ENCODE assay signal across 9 mouse cellular contexts in the genomic region with DNA sequence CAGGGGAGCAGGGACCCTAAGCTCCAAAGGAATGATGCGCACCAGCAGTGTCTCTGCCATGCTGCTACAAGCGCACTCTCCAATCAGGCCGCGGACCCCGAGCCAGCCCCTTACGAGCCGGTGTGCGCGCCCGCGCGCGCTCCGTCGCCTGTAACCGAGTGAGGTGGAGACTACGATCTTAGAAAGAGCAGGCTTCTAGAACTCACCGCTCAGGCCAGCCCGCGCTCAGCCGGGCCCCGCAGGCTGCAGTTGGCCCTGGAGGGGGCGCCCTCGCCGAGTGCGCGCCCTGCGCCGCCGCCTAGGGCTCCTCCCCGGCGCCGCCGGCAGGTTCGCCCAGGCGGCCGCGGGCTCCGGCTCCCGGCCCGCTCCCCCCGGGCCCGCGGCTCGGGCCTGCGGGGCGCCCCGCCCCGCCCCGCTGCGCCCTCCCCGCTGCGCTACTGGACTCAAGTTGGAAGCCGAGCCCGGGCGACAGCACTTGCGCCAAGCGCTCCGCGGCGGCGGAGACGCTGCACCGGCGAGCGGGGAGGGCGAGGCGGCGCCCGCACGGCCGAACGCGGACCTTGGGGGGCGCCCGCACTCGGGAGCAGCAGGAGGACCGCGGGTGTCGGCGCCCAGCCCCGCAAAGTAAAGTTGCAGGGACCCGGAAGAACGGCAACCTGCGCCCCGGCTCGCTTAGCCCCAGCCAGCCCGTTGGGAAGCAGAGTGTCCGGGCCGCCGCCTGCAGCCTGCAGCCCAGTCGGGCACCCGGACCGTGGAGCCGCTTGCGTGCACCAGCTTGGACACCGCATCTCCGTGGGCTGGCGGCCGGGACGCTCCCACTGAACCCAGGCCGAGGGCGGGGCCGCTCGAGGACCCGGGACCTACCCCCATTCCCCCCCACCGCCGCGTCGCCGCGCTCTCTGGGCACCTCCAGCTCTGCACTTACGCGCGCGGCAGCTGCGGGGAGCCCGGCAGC. TPM values are rescaled to one million over a fixed set of nuclear protein-coding genes. Genes with fewer than 3 reads are reported as not detected.
A peak's percentile ranks its signal among the peaks of the same experiment; 100 is the strongest.
DNase-seq lines count a peak whose midpoint lies in the region; ATAC-seq and TF ChIP-seq lines count a peak whose summit lies in the region.
"Had no signal": no experiment of that assay in that cellular context is flagged by ENCODE, and none has a peak within 500 bp of the region (broad histone marks: within the 10 kb centered on the region; RNA-seq: fewer than 3 reads in every experiment).

No protein-coding gene starts in this region.

- H3K36me3 ChIP-seq in ES-Bruce4 (ENCODE audit: control insufficient read depth, insufficient read depth, low read length, poor library complexity, severe bottlenecking) = no peaks in the 10 kb centered on the region
- no peaks in the 10 kb centered on the region for H3K36me3 ChIP-seq in embryonic facial prominence, embryonic 12.5 days
- H3K36me3 ChIP-seq in hindbrain, embryonic 11.5 days (ENCODE audit: control insufficient read depth, insufficient read depth, low read length) = no peaks in the 10 kb centered on the region
- no peaks in the 10 kb centered on the region for H3K36me3 ChIP-seq in midbrain, embryonic 12.5 days
- H3K36me3 ChIP-seq in stomach, embryonic 15.5 days = no peaks in the 10 kb centered on the region

- TF ChIP-seq CTCF in ES-Bruce4 (IDR thresholded peaks at IDR 0.05; ENCODE audit: low read depth, low read length) = peak; percentile 28

- no peak for TF ChIP-seq EP300 in ES-Bruce4 (IDR thresholded peaks at IDR 0.05; ENCODE audit: insufficient read depth, low read depth, low read length)

- H3K27me3 ChIP-seq in ES-Bruce4 (ENCODE audit: control insufficient read depth, insufficient read depth, low read length, poor library complexity, severe bottlenecking) = peaks cover 8% of the 10 kb centered on the region
- peaks cover 93% of the 10 kb centered on the region for H3K27me3 ChIP-seq in embryonic facial prominence, embryonic 12.5 days
- H3K27me3 ChIP-seq in hindbrain, embryonic 11.5 days (ENCODE audit: control insufficient read depth, insufficient read depth, low read length) = peaks cover 65% of the 10 kb centered on the region
- H3K27me3 ChIP-seq in midbrain, embryonic 12.5 days = peaks cover 88% of the 10 kb centered on the region
- peaks cover 75% of the 10 kb centered on the region for H3K27me3 ChIP-seq in stomach, embryonic 15.5 days (replicated peaks)

- H3K27ac ChIP-seq in ES-Bruce4 (ENCODE audit: insufficient read depth, low read length) = no peak overlapping the region
- no peak overlapping the region for H3K27ac ChIP-seq in embryonic facial prominence, embryonic 12.5 days
- no peak overlapping the region for H3K27ac ChIP-seq in hindbrain, embryonic 11.5 days (ENCODE audit: low read depth, low read length)
- no peak overlapping the region for H3K27ac ChIP-seq in midbrain, embryonic 12.5 days (replicated peaks)
- no peak overlapping the region for H3K27ac ChIP-seq in stomach, embryonic 15.5 days

- peak overlapping the region; percentile 77 for H3K4me3 ChIP-seq in ES-Bruce4 (ENCODE audit: low read depth, low read length)
- peak overlapping the region; percentile 50 for H3K4me3 ChIP-seq in embryonic facial prominence, embryonic 12.5 days
- peak overlapping the region; percentile 47 for H3K4me3 ChIP-seq in hindbrain, embryonic 11.5 days (ENCODE audit: low read depth, low read length)
- H3K4me3 ChIP-seq in midbrain, embryonic 12.5 days = peak overlapping the region; percentile 49
- H3K4me3 ChIP-seq in stomach, embryonic 15.5 days (replicated peaks) = peak overlapping the region; percentile 40

- H3K9ac ChIP-seq in ES-Bruce4 (ENCODE audit: low read depth, poor library complexity, severe bottlenecking) = peak overlapping the region; percentile 82
- peak overlapping the region; percentile 34; the same call in 1 of the 2 replicates for H3K9ac ChIP-seq in embryonic facial prominence, embryonic 12.5 days
- 0 out of 2 replicates have a peak overlapping the region, but pooled peaks have one; percentile 15 for H3K9ac ChIP-seq in hindbrain, embryonic 11.5 days (ENCODE audit: low read depth, low read length)
- H3K9ac ChIP-seq in midbrain, embryonic 12.5 days (replicated peaks) = no peak overlapping the region
- H3K9ac ChIP-seq in stomach, embryonic 15.5 days = no peak overlapping the region

- DNase-seq in adrenal gland, postnatal 10 days = peak; percentile 70
- peak; percentile 74 for DNase-seq in hindbrain, embryonic 11.5 days (ENCODE audit: low spot score)
- peak; percentile 64 for DNase-seq in layer of hippocampus, postnatal 25 days (ENCODE audit: extremely low spot score in 1 of 2, low spot score in 1 of 2)
- DNase-seq in spleen, postnatal 36 days (ENCODE audit: low spot score in 2 of 2) = no peak

- TF ChIP-seq POLR2A in ES-Bruce4 (IDR thresholded peaks at IDR 0.05; ENCODE audit: insufficient read depth, low read length) = no peak

- ATAC-seq in embryonic facial prominence, embryonic 12.5 days (ENCODE audit: insufficient number of reproducible peaks, insufficient read depth, low FRiP score, low TSS enrichment) = no peak
- ATAC-seq in hindbrain, embryonic 11.5 days (ENCODE audit: low FRiP score) = peak; percentile 71
- no peak for ATAC-seq in midbrain, embryonic 12.5 days (ENCODE audit: low FRiP score, low read depth)
- ATAC-seq in stomach, embryonic 15.5 days (ENCODE audit: insufficient read depth, low FRiP score, low read depth) = no peak

- no peaks in the 10 kb centered on the region for H3K4me1 ChIP-seq in ES-Bruce4 (ENCODE audit: control insufficient read depth, insufficient read depth, low read length)
- H3K4me1 ChIP-seq in embryonic facial prominence, embryonic 12.5 days = 0 out of 2 replicates have a peak, but pooled peaks cover 11% of the 10 kb centered on the region
- H3K4me1 ChIP-seq in hindbrain, embryonic 11.5 days (replicated peaks; ENCODE audit: control insufficient read depth, insufficient read depth, low read length) = peaks cover 9% of the 10 kb centered on the region
- peaks cover 22% of the 10 kb centered on the region for H3K4me1 ChIP-seq in midbrain, embryonic 12.5 days
- H3K4me1 ChIP-seq in stomach, embryonic 15.5 days = peaks cover 16% of the 10 kb centered on the region

- H3K9me3 ChIP-seq in ES-Bruce4 (replicated peaks; ENCODE audit: control insufficient read depth, insufficient read depth, low read length, poor library complexity, severe bottlenecking) = no peaks in the 10 kb centered on the region
- no peaks in the 10 kb centered on the region for H3K9me3 ChIP-seq in embryonic facial prominence, embryonic 12.5 days
- no peaks in the 10 kb centered on the region for H3K9me3 ChIP-seq in hindbrain, embryonic 11.5 days (ENCODE audit: control insufficient read depth, low read length)
- H3K9me3 ChIP-seq in midbrain, embryonic 12.5 days = no peaks in the 10 kb centered on the region
- no peaks in the 10 kb centered on the region for H3K9me3 ChIP-seq in stomach, embryonic 15.5 days

- under 1% methylated on average over 109 of the region's 118 CpGs for WGBS in embryonic facial prominence, embryonic 12.5 days
- under 1% methylated on average over 76 of the region's 118 CpGs for WGBS in hindbrain, embryonic 11.5 days
- WGBS in midbrain, embryonic 12.5 days = under 1% methylated on average over 93 of the region's 118 CpGs
- WGBS in stomach, embryonic 15.5 days = 1% methylated on average over 100 of the region's 118 CpGs

- H3K4me2 ChIP-seq in embryonic facial prominence, embryonic 12.5 days (replicated peaks) = peak overlapping the region; percentile 96
- H3K4me2 ChIP-seq in hindbrain, embryonic 11.5 days (replicated peaks; ENCODE audit: low read depth, low read length) = peak overlapping the region; percentile 86
- H3K4me2 ChIP-seq in midbrain, embryonic 12.5 days (replicated peaks) = peak overlapping the region; percentile 77
- peak overlapping the region; percentile 86 for H3K4me2 ChIP-seq in stomach, embryonic 15.5 days

RNA-seq across cellular contexts. Expression of a gene that starts 0.9 kb away (rescaled TPM):
- not detected in 2 replicates for polyA plus RNA-seq in ES-Bruce4 (2011; ENCODE audit: insufficient read depth, insufficient read length, low read depth, missing spikeins)
- total RNA-seq in adrenal gland, postnatal 10 days (2021) = 1 to 10 TPM in 1 of 2 experiments, under 1 TPM in 1; 0.69 to 1.2 TPM
- 0.24 and 0.33 TPM in 2 replicates for polyA plus RNA-seq in embryonic facial prominence, embryonic 12.5 days (2016; fragmentation: Nextera tagmentation; extraction: Ambion mirVana)
- 0.06 and 0.07 TPM in 2 replicates for polyA plus RNA-seq in hindbrain, embryonic 11.5 days (2014; fragmentation: Nextera tagmentation; extraction: Ambion mirVana)
- total RNA-seq in layer of hippocampus, postnatal 25 days (2021) = 10 to 100 TPM; 24.5 to 27.4 TPM
- polyA plus RNA-seq in midbrain, embryonic 12.5 days (2016; fragmentation: Nextera tagmentation; extraction: Ambion mirVana) = 0.13 TPM in 1 of 2 replicates, not detected in the other
- 0.06 TPM in 1 of 2 replicates, not detected in the other for polyA plus RNA-seq in stomach, embryonic 15.5 days (2015; fragmentation: Nextera tagmentation; extraction: Ambion mirVana)
- total RNA-seq: neutrophil, adult 5-6 weeks had no signal

Comparison
In these comparisons a context has a peak if more than half of its experiments do, and no peak if none do; other contexts are left out.
1. H3K9ac ChIP-seq: peak in ES-Bruce4 (single experiment), embryonic facial prominence, embryonic 12.5 days (single experiment) and hindbrain, embryonic 11.5 days (single experiment); none in midbrain, embryonic 12.5 days (single experiment) and stomach, embryonic 15.5 days (single experiment).
2. DNase-seq: peak in adrenal gland, postnatal 10 days (single experiment), hindbrain, embryonic 11.5 days (single experiment) and layer of hippocampus, postnatal 25 days (2 of 2); none in spleen, postnatal 36 days (0 of 2).
3. Peak in every context shown above with its lines, with median percentiles within 50 percentile points of each other: H3K4me3 ChIP-seq and H3K4me2 ChIP-seq.